Mouse (Mus musculus): Measurements from ENCODE around the gene Rcsd1.
"Not testable (repeated sequence)": the region's sequence is repeated elsewhere in the genome, so short reads cannot be mapped to it uniquely, and the experiment has no call there.

Gene Rcsd1

DNA sequence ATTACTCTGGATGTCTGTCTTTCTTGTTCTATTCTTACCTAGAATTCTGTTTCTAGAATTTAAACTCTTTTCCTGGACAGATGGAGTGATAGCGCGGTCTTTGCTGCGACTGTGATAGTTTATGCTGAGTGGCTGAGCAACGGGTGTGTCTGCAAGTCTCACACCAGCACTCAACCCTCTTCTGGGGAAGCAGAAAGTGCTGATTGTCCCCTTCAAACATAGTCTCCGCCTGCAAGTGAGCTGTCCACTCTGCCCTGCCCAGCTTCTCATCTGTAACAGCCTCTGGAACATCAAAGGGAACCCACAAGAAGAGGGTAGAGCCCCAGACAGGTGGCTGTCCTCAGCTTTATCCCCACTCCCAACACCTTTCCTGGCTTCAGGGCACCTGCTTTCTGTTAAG is 19.7 kb downstream of the Rcsd1 start:
- DNase-seq (ENCODE audit: low spot score in 2 of 2): no peak

- DNase-seq (ENCODE audit: low spot score in 2 of 2): no peak
Observed at GRCm38 (mm10) chr1:165687861-165688260, 21.7 kb downstream of the Rcsd1 start.

DNA sequence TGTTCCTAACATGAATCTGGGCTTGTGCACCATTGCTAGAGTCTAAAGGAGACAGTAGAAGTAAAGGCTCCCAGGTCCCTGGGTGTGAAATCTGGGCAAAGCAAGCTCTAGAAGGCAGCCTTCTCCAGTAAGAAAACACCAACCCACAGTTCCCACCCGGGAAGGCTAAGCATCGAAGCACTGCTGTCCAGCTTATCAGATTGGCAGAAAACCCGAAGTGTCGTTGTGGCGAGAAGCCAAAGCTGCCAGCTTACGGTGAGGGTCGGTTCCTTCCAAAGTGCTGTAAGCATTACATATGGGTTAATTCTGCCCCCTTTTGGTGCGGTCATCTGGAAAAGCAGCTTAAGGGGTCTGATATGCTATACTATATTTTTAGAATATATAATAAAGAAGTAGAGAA is 22.6 kb downstream of the Rcsd1 start:
- DNase-seq (ENCODE audit: low spot score in 2 of 2): no peak

DNA sequence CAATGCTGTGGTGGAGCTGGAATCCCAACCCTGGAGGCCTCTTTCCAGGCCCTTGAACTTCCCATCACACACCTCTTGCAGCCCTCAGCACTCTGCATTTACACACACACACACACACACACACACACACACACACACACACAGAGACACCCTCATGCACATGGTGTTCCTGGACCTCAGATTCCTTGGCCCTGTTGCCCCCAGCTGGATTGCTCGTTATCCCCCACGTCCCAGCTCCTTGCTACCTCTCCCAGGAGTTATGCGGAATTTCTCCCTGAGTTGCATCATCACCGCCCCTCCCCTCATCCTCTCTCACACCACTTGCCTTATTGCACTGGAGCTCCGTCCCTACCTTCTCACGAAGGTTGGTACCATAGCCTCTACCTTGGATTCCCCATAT is 23.2 kb downstream of the Rcsd1 start:
- DNase-seq (ENCODE audit: low spot score in 2 of 2): no peak

DNA sequence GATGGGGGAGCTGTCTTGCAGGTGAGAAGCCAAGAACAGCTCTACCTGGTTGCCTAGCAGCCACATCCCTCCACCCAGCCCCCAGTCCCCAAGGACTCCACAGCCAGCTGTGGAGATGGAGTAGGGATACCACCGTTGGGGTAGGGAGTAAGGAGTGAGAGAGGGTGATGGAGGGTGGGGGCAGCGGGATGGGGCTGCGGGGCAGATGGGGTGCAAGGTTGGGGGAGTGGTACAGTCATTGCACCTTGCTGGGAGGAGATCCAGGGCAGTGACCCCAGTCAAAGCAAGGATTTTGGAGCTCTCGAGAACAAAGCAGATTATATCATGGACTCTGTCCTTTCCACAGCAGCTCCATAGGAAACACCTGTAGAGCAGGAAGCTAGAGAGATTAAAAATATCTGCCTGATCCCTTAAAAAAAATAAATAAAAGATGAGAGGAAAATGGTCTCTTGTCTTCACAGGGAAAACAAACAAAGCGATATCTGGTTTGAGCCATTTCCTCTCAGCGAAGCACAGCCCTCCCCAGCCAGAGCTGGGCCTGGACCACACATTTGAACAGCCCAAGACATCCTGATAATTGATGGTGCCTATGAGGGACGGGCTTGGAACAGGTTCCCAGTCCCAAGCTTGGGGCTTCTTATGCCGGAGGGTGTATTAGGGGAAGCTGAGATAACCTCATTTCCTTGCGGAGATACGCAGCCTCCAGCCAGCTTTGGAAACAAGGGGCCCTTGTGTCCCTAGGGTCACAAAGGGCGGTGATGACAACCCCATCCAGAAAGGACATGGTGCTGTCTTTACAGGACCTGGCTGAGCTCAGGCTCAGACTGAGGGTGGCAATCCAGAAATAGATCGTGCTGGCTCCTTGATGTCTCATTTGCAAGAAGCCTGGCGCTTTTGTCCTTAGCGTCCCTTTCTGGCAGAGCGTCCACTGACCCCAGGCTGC is 25.0 kb downstream of the Rcsd1 start:
- no peak for DNase-seq (ENCODE audit: low spot score in 2 of 2)

GRCm38 (mm10) chr1:165682056-165682853 is 27.3 kb downstream of the Rcsd1 start:
- no peak for DNase-seq (ENCODE audit: low spot score in 2 of 2)

DNA sequence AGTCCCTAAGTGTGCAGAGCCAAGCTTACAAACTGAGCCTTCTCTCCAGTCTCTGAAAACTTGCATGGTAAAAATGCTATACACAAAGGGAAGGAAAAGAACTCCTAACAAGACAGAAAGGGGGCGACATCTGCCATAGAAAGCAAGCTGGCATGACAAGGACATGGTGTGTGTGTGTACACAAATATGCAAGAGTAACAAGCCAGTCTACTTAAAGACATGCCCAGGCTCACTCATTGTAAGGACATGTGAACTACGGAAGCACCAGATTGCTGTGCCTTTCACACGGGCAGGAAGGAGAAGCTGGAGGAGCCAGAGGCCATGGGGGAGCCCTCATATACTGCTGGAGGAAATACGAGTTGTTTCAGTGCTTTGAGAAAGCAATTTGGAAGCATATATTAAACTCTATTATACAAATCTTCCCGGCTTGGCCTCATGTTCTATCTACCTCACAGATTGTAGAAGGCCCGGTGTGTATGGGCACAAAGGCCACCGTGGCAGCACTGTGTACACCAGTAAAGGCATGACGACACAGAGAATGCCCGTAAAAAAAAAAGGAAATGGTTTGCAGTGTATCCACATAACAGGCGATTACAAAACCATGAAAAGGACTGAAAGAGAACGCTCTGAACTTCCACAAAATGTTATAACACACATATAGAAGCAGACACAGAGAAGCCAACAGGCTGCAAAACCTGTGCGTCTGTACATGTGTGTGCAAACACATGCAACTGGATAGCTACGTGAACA is 28.3 kb downstream of the Rcsd1 start:
- DNase-seq (ENCODE audit: low spot score in 2 of 2): no peak

DNA sequence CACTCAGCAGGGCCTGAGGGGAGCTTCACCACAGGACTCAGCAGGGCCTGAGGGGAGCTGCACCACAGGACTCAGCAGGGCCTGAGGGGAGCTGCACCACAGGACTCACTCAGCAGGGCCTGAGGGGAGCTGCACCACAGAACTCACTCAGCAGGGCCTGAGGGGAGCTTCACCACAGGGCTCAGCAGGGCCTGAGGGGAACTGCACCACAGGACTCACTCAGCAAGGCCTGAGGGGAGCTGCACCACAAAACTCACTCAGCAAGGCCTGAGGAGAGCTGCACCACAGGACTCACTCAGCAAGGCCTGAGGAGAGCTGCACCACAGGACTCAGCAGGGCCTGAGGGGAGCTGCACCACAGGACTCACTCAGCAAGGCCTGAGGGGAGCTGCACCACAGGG is 29.5 kb downstream of the Rcsd1 start:
- not testable (repeated sequence) for DNase-seq (ENCODE audit: low spot score in 2 of 2)

DNA sequence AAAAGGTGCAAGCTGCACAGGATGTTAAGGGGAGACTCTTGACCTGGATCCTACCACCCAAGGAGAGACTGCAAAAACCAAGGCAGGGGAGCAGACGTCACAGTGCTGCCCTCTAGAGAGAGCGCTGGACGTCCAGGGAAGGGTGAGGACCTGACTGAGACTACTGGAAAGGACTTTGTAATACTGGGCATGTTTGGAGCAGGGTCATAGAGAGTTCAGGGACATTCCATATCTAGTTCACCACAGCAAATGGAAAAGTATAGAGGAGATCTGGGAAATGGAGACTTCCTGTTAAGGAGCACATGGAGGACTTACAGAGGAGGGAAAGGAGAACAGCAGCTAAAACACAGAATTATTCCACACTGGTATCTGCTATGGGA is 29.9 kb downstream of the Rcsd1 start:
- DNase-seq (ENCODE audit: low spot score in 2 of 2): no peak

DNA sequence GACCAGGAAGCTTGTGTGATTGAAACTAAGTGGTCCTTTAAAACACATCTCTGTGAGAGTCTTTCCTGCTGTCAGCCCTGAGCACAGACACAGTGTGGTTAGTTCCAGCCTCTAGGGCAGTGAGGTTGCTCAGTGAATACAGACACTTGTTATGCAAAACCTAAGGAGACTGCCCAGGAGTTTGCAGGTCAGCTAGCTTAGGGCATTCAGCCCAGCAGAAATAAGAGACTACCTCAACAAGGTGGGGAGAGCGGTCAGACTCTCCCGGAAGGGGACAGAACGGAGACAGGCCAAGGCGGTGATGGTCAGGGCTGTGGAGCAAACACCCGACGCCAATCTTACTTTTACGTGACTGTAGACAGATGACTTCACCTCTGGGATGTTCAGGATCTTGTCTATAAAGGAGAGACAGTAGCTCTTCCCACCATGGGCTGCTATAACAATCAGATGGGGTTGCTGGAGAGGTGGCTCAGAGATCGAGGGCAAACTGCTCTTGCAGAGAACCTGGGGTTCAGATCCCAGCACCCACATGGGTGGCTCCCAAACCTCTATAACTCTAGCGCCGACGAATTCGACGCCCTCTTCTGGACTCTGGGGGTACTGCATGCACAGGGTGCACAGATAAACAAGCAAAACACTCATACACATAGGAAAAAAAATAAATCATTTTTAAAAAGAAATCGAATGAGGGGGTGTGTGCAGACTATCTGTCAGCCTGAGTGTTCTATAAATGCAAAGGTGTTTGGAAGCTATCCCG is 30.5 kb downstream of the Rcsd1 start:
- DNase-seq (ENCODE audit: low spot score in 2 of 2): no peak

GRCm38 (mm10) chr1:165677558-165677957 is 32.0 kb downstream of the Rcsd1 start:
- no peak for DNase-seq (ENCODE audit: low spot score in 2 of 2)

- no peak for DNase-seq (ENCODE audit: low spot score in 2 of 2)
Observed at GRCm38 (mm10) chr1:165676993-165677392, 32.6 kb downstream of the Rcsd1 start.

GRCm38 (mm10) chr1:165675167-165675566 is 34.4 kb downstream of the Rcsd1 start:
- DNase-seq (ENCODE audit: low spot score in 2 of 2): no peak

- no peak for DNase-seq (ENCODE audit: low spot score in 2 of 2)
Observed at GRCm38 (mm10) chr1:165672355-165672754, 37.2 kb downstream of the Rcsd1 start.

DNA sequence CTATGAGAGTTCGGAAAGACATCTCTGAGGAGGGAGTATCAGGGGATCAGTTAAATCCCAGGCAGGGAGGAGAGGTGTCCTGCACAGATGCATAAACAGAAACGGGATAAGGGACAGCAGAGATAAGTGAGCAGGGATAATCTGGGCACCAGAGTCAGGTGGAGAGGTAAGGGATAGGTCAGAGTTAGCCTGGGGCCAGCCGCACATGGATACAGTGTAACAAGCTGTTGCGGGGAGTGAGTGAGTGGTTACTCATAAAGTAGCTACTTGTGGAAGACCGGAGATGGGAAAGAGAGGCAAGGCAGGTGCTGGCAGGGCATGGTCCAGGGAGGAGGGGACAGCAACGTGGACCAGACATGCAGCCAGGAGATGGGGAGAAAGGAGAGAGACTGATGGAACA is 39.5 kb downstream of the Rcsd1 start:
- DNase-seq (ENCODE audit: low spot score in 2 of 2): no peak

DNA sequence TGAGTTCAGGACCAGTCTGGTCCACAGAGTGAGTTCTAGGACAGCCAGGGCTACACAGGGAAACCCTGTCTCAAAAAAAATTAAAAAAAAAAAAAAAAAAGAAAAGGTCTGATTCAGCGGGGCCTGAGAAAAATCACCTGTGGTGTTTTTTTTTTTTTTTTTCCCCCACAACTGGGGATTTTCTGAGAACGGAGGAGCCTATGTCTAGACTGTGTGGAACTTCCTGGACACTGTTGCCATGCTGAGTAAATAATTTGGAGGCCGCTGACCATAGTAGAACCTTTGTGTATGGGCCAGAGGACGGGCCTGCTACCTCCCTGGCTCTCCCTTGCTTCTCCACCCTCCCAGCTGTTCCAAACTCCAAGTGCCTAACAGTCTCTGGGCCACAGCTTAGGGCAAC is 40.7 kb downstream of the Rcsd1 start:
- no peak for DNase-seq (ENCODE audit: low spot score in 2 of 2)

GRCm38 (mm10) chr1:165667380-165667779 is 42.2 kb downstream of the Rcsd1 start:
- DNase-seq (ENCODE audit: low spot score in 2 of 2): no peak

DNA sequence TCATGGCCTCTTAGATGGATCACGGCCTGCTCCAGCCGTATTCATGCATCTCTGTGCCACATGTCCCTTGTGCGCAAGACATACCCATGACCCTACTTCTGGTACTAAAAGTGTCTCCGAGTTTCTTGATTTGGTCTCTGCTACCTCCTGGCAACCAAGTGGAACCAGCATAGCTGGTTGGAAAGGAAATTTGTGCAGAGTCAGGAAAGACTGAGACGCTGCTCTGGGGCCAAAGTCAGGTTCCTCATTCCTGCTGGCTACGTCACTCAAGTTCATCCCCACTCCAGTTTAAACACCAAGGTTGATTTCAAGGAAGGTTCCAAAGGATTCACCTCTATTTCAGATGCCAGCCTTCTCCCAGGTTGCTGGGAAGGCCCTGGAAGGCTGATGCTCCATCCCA is 42.6 kb downstream of the Rcsd1 start:
- DNase-seq (ENCODE audit: low spot score in 2 of 2): no peak

DNA sequence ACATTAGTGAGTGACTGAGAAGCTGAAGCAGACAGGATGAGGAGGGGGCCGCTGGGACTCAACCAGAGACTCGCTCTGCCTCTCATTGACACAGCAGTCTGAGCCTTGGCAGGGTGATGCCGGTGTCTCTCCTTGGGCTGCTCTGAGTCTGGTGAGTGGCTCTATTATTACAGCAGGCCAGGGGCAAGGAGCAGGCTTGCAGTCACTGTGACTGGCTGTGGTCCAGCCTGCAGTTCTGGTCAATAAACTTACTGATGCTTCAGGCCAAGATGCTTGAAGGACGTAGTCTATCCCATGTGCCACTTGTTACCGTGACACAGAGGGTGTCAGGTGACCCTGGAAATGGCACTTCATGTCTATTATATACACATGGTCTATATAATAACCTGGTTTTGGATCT is 43.8 kb downstream of the Rcsd1 start:
- no peak for DNase-seq (ENCODE audit: low spot score in 2 of 2)

DNA sequence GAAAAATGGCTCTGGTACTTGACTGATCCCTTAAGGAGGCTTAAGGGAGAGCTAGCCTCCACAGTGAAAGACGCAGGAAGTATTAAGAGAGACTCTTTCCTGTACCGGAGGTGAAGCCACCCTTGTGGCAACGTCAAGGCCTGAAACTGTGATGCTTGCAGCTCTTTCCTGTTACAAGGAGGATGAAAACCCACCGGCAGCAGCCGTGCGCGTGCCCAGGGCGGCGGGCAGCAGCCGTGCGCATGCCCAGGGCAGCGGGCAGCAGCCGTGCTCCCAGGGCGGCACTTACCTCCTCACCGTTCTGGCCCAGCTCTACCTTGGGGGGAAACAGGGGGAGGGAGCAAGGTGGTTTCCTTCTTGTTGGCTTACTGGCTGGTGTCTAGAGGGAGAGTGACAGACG is 46.3 kb downstream of the Rcsd1 start:
- DNase-seq (ENCODE audit: low spot score in 2 of 2): no peak

DNA sequence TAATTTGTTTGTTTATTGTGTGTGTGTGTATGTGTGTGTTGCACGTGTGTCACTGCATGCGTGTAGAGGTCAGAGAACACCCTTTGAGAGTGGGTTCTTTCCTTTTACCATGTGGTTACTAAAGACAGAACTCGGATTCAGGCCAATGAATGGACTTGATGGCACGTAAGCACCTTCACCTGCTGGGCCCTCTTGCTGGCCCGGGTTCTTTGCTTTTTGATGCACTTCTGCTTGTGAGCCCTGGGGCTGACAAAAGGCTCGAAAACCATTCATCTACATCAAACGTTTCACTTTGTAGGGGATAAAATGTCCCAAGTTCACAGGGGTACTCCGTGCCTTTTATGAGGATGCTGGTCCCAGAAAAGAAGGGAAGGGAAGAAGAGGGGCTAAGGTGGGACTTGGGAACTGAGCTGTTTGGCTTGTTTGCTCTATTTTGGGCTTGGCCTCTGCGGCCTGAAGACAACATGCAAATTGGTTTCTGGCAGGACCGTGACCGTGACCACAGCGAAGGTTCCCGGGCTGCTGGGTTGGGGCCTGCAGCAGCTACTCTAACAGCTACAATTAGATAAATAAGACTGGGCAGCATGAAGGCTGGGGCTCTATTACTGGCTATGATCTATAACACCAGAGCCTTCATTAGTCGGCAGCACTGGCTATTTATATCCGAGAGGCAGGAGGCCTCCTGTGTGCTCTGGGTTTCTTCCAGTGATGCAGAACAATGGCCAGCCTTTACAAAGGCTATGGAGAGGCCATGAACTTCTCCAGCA is 46.9 kb downstream of the Rcsd1 start:
- no peak for DNase-seq (ENCODE audit: low spot score in 2 of 2)

Data from urinary bladder, adult 18-20 months (tissue).